Mouse (Mus musculus) cerebellum, adult (tissue): ENCODE results near the gene Tmem184b.
A peak's percentile ranks its signal among the peaks of the same experiment; 100 is the strongest.

Experiments
- ATAC-seq: cut with Nextera tagmentation; 2 replicates; pipeline ENCODE4 v1.9.2; 2017; ENCODE audit warnings: mild to moderate bottlenecking, moderate library complexity, mixed read lengths; ENCODE audit not compliant: insufficient number of reproducible peaks, low FRiP score, low TSS enrichment

Tmem184b gene

GRCm38 (mm10) chr15:79347845-79348506, 55.4 kb downstream of the Tmem184b start:
- peak; percentile 23; the same call in 1 of the 2 replicates for ATAC-seq

GRCm38 (mm10) chr15:79347165-79347844, 56.1 kb downstream of the Tmem184b start:
- ATAC-seq: 0 out of 2 replicates have a peak, but pooled peaks have one; percentile 56

- no peak for ATAC-seq
Measured at GRCm38 (mm10) chr15:79346051-79346793, 57.1 kb downstream of the Tmem184b start, which contains the start of gene Maff. Gene Maff, plus strand, starts transcription at chr15:79346621.

GRCm38 (mm10) chr15:79344627-79345026, 58.7 kb downstream of the Tmem184b start:
- ATAC-seq: no peak

GRCm38 (mm10) chr15:79342641-79343337, 60.6 kb downstream of the Tmem184b start:
- no peak for ATAC-seq

- ATAC-seq: no peak
Measured at GRCm38 (mm10) chr15:79338978-79339377, 64.4 kb downstream of the Tmem184b start.

- ATAC-seq: no peak
Measured at GRCm38 (mm10) chr15:79335061-79335655, 68.2 kb downstream of the Tmem184b start.

- ATAC-seq: no peak
Measured at GRCm38 (mm10) chr15:79333409-79333808, 70.0 kb downstream of the Tmem184b start.

- ATAC-seq: no peak
Measured at GRCm38 (mm10) chr15:79330521-79330920, 72.8 kb downstream of the Tmem184b start.

- ATAC-seq: no peak
Measured at GRCm38 (mm10) chr15:79329979-79330363, 73.4 kb downstream of the Tmem184b start.

- ATAC-seq: no peak
Measured at GRCm38 (mm10) chr15:79329346-79329978, 73.9 kb downstream of the Tmem184b start.

- no peak for ATAC-seq
Measured at GRCm38 (mm10) chr15:79328939-79329275, 74.5 kb downstream of the Tmem184b start.

- peak; percentile 97 for ATAC-seq
Measured at GRCm38 (mm10) chr15:79328058-79328938, 75.1 kb downstream of the Tmem184b start, which contains the start of gene Pla2g6. Gene Pla2g6, minus strand, starts transcription at chr15:79328390.

GRCm38 (mm10) chr15:79326971-79327961, 76.1 kb downstream of the Tmem184b start:
- peak; percentile 27; the same call in 1 of the 2 replicates for ATAC-seq

- ATAC-seq: no peak
Measured at GRCm38 (mm10) chr15:79326264-79326663, 77.1 kb downstream of the Tmem184b start.

- no peak for ATAC-seq
Measured at GRCm38 (mm10) chr15:79325742-79326141, 77.6 kb downstream of the Tmem184b start.

GRCm38 (mm10) chr15:79324373-79324772, 79.0 kb downstream of the Tmem184b start:
- no peak for ATAC-seq

- no peak for ATAC-seq
Measured at GRCm38 (mm10) chr15:79323791-79324155, 79.6 kb downstream of the Tmem184b start.
